ENCODE assay signal across 1 mouse cellular context in the genomic region with DNA sequence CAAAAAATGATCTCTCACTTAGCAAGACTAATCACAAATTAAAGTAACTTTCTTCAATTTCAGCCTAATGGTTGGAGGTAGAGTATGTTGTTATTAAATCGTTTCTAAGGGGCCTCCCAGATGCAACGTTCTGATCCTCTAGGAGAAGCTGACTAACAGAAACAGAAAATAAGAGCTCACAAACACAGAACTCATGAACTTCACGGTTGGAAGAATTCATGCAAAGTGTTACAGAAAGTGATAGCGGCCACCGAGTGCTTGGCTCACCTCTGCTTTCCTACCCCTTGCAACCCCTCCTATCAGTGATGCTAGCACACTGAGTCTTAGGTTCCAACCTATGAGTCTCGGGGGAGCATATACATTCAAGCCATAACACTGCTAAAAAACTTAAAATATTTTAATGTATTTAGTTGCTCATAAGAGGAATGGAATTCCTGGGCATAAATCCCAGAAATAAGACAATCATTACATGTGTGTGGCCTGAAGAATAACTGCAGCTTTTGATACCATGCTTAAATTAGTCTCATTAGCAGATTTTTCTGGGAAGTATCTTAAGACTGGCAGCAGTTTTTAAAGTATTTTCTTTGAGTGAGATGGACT.
TF ChIP-seq lines count a peak whose summit lies in the region.

No protein-coding gene starts in this region.

TF ChIP-seq in CH12.LX, 34 proteins besides CTCF, POLR2A, EP300 and RAD21:
- no peak for TF ChIP-seq JUND (conservative IDR thresholded peaks at IDR 0.05; ENCODE audit: low read depth, low read length)
- TF ChIP-seq IRF4 (IDR thresholded peaks at IDR 0.05; ENCODE audit: low read depth, low read length): no peak
- TF ChIP-seq UBTF (IDR thresholded peaks at IDR 0.05; ENCODE audit: low read depth, low read length): no peak
- TF ChIP-seq ZC3H11A (IDR thresholded peaks at IDR 0.05; ENCODE audit: low read depth, low read length): no peak
- no peak for TF ChIP-seq ZKSCAN1 (IDR thresholded peaks at IDR 0.05; ENCODE audit: borderline replicate concordance, low read depth, low read length)
- no peak for TF ChIP-seq GABPA (IDR thresholded peaks at IDR 0.05; ENCODE audit: insufficient replicate concordance, low read depth, low read length)
- TF ChIP-seq E2F4 (IDR thresholded peaks at IDR 0.05; ENCODE audit: insufficient replicate concordance, low read depth, low read length): no peak
- no peak for TF ChIP-seq TCF12 (IDR thresholded peaks at IDR 0.05; ENCODE audit: low read depth, low read length)
- no peak for TF ChIP-seq SMC3 (IDR thresholded peaks at IDR 0.05; ENCODE audit: low read depth, low read length)
- no peak for TF ChIP-seq ELF1 (IDR thresholded peaks at IDR 0.05; ENCODE audit: low read depth, low read length)
- TF ChIP-seq MAX (IDR thresholded peaks at IDR 0.05; ENCODE audit: low read length): no peak
- TF ChIP-seq HCFC1 (IDR thresholded peaks at IDR 0.05; ENCODE audit: low read depth, low read length): no peak
- no peak for TF ChIP-seq TBP (conservative IDR thresholded peaks at IDR 0.05; ENCODE audit: low read depth, low read length)
- TF ChIP-seq CHD1 (IDR thresholded peaks at IDR 0.05; ENCODE audit: low read depth, low read length): no peak
TF ChIP-seq in CH12.LX: peak in this region for 0.
